Mouse (Mus musculus) embryonic facial prominence, embryonic 12.5 days (tissue): ENCODE results near the gene Oxsr1. TPM values are rescaled to one million over a fixed set of nuclear protein-coding genes. Genes with fewer than 3 reads are reported as not detected.
A peak's percentile ranks its signal among the peaks of the same experiment; 100 is the strongest.
"Not testable (repeated sequence)": the region's sequence is repeated elsewhere in the genome, so short reads cannot be mapped to it uniquely, and the experiment has no call there.

ENCODE experiments used
- ATAC-seq: fragments of 200-750 bp; cut with Nextera tagmentation; 2 replicates; pipeline ENCODE4 v1.8.0; 2017; ENCODE audit not compliant: insufficient number of reproducible peaks, insufficient read depth, low FRiP score, low TSS enrichment
- H3K27ac ChIP-seq: fragments of 300-500 bp; sonication (generic); 2 replicates; pipeline ENCODE4 v1.5.1; 2016; ENCODE audit warnings: mild to moderate bottlenecking
- H3K27me3 ChIP-seq: fragments of 300-500 bp; sonication (generic); 2 replicates; pipeline ENCODE4 v1.6.1; 2016; ENCODE audit warnings: mild to moderate bottlenecking, moderate library complexity
- H3K36me3 ChIP-seq: fragments of 300-500 bp; sonication (generic); 2 replicates; pipeline ENCODE4 v1.6.1; 2016; ENCODE audit warnings: mild to moderate bottlenecking
- H3K4me1 ChIP-seq: fragments of 300-500 bp; sonication (generic); 2 replicates; pipeline ENCODE4 v1.6.1; 2016
- H3K4me2 ChIP-seq: fragments of 300-500 bp; sonication (generic); replicated peaks from 2 replicates; pipeline ENCODE4 v1.6.1; 2016; ENCODE audit warnings: mild to moderate bottlenecking, moderate library complexity
- H3K4me3 ChIP-seq: fragments of 300-500 bp; sonication (generic); 2 replicates; pipeline ENCODE4 v1.5.1; 2016; ENCODE audit warnings: mild to moderate bottlenecking
- H3K9ac ChIP-seq: fragments of 300-500 bp; sonication (generic); 2 replicates; pipeline ENCODE4 v1.6.1; 2016; ENCODE audit warnings: mild to moderate bottlenecking, moderate library complexity
- H3K9me3 ChIP-seq: fragments of 300-500 bp; sonication (generic); 2 replicates; pipeline ENCODE4 v1.6.1; 2016; ENCODE audit warnings: mild to moderate bottlenecking, moderate library complexity
- WGBS: fragments of 180-500 bp; shearing (Covaris S2); methylation state at CpG from one replicate; pipeline ENCODE4 v1.1.7; 2016; 5-methylcytosine and 5-hydroxymethylcytosine counted together
- polyA plus RNA-seq: library from polyadenylated mRNA; unstranded; fragments of >200 nt; fragmentation: Nextera tagmentation; extraction: Ambion mirVana; gene quantifications from 2 replicates; pipeline ENCODE4 v1.2.1, GENCODE M21; 2016

Gene Oxsr1
- 17.9 and 18.0 TPM in 2 replicates for polyA plus RNA-seq

GRCm38 (mm10) chr9:119322289-119323259 lies at the start of gene Oxsr1:
Gene Oxsr1 (minus strand): TSS chr9:119322427.
- Histone ChIP-seq H3K27me3 (no peaks in the 10 kb centered on the region), H3K36me3 (no peaks in the 10 kb centered on the region), H3K9me3 (no peaks in the 10 kb centered on the region), H3K4me1 (peaks cover 8% of the 10 kb centered on the region; the same call in 1 of the 2 replicates), H3K4me3 (peak within 1 kb of the TSS; percentile 93), H3K4me2 (peak within 1 kb of the TSS; percentile 84), H3K27ac (peak within 1 kb of the TSS; percentile 84), H3K9ac (peak within 1 kb of the TSS; percentile 83)
- WGBS: under 1% methylated on average over 72 of the region's 76 CpGs
- ATAC-seq: peak; percentile 95

GRCm38 (mm10) chr9:119371251-119371650 lies 49.0 kb upstream of the Oxsr1 start:
- WGBS: 38% methylated on average over 4 of the region's 4 CpGs
- Histone ChIP-seq H3K9ac (no peak overlapping the region), H3K4me3 (no peak overlapping the region), H3K27me3 (no peaks in the 10 kb centered on the region), H3K27ac (no peak overlapping the region), H3K36me3 (peaks cover 6% of the 10 kb centered on the region), H3K9me3 (no peaks in the 10 kb centered on the region), H3K4me2 (no peak overlapping the region), H3K4me1 (peaks cover 3% of the 10 kb centered on the region; the same call in 1 of the 2 replicates)
- no peak for ATAC-seq

- 72% methylated on average over 4 of the region's 4 CpGs for WGBS
- ATAC-seq, H3K27ac ChIP-seq, H3K27me3 ChIP-seq, H3K9ac ChIP-seq, H3K4me1 ChIP-seq, H3K36me3 ChIP-seq, H3K4me3 ChIP-seq, H3K4me2 ChIP-seq, H3K9me3 ChIP-seq: not testable (repeated sequence)
Measured at GRCm38 (mm10) chr9:119370770-119371169, 48.5 kb upstream of the Oxsr1 start.

GRCm38 (mm10) chr9:119368367-119368766 lies 46.1 kb upstream of the Oxsr1 start:
- no peak overlapping the region for H3K4me3 ChIP-seq
- peaks cover 6% of the 10 kb centered on the region for H3K36me3 ChIP-seq
- H3K9me3 ChIP-seq: no peaks in the 10 kb centered on the region
- WGBS: 88% methylated on average over 3 of the region's 3 CpGs
- H3K27me3 ChIP-seq: no peaks in the 10 kb centered on the region
- H3K9ac ChIP-seq: no peak overlapping the region
- peaks cover 5% of the 10 kb centered on the region; the same call in 1 of the 2 replicates for H3K4me1 ChIP-seq
- ATAC-seq: no peak
- no peak overlapping the region for H3K4me2 ChIP-seq
- H3K27ac ChIP-seq: no peak overlapping the region

GRCm38 (mm10) chr9:119365284-119365683 lies 43.1 kb upstream of the Oxsr1 start, which contains the start of gene Slc22a14:
Gene Slc22a14 (minus strand): TSS chr9:119365553.
- peaks cover 6% of the 10 kb centered on the region for H3K36me3 ChIP-seq
- WGBS: 85% methylated on average over 7 of the region's 7 CpGs
- ATAC-seq: no peak

GRCm38 (mm10) chr9:119363229-119363628 lies 41.0 kb upstream of the Oxsr1 start:
- Histone ChIP-seq H3K9me3 (no peaks in the 10 kb centered on the region), H3K27me3 (no peaks in the 10 kb centered on the region), H3K4me1 (peaks cover 9% of the 10 kb centered on the region; the same call in 1 of the 2 replicates), H3K4me3 (no peak overlapping the region), H3K27ac (no peak overlapping the region), H3K36me3 (peaks cover 5% of the 10 kb centered on the region), H3K4me2 (no peak overlapping the region), H3K9ac (no peak overlapping the region)
- WGBS: 72% methylated on average over 12 of the region's 12 CpGs
- ATAC-seq: no peak

More at GRCm38 (mm10) chr9:119365284-119365683, 43.1 kb upstream of the Oxsr1 start, which contains the start of gene Slc22a14:
- no peak within 1 kb of the TSS for H3K9ac ChIP-seq
- no peaks in the 10 kb centered on the region for H3K27me3 ChIP-seq
- H3K4me1 ChIP-seq: peaks cover 9% of the 10 kb centered on the region; the same call in 1 of the 2 replicates
- no peak within 1 kb of the TSS for H3K4me2 ChIP-seq
- H3K9me3 ChIP-seq: no peaks in the 10 kb centered on the region
- no peak within 1 kb of the TSS for H3K4me3 ChIP-seq
- H3K27ac ChIP-seq: no peak within 1 kb of the TSS

GRCm38 (mm10) chr9:119361416-119361815 lies 39.2 kb upstream of the Oxsr1 start:
- Histone ChIP-seq H3K36me3 (no peaks in the 10 kb centered on the region), H3K27ac (no peak overlapping the region), H3K4me3 (no peak overlapping the region), H3K4me2 (no peak overlapping the region), H3K4me1 (peaks cover 9% of the 10 kb centered on the region; the same call in 1 of the 2 replicates), H3K9ac (no peak overlapping the region), H3K9me3 (no peaks in the 10 kb centered on the region), H3K27me3 (no peaks in the 10 kb centered on the region)
- 94% methylated on average over 5 of the region's 5 CpGs for WGBS
- no peak for ATAC-seq

- no peaks in the 10 kb centered on the region for H3K4me1 ChIP-seq
- H3K4me3 ChIP-seq: peak overlapping the region; percentile 62
- 45% methylated on average over 9 of the region's 9 CpGs for WGBS
- no peaks in the 10 kb centered on the region for H3K9me3 ChIP-seq
- peak overlapping the region; percentile 90 for H3K4me2 ChIP-seq
- peak overlapping the region; percentile 79 for H3K9ac ChIP-seq
- no peak overlapping the region for H3K27ac ChIP-seq
- ATAC-seq: no peak
- no peaks in the 10 kb centered on the region for H3K27me3 ChIP-seq
- no peaks in the 10 kb centered on the region for H3K36me3 ChIP-seq
Measured at GRCm38 (mm10) chr9:119358058-119358429, 35.8 kb upstream of the Oxsr1 start.

GRCm38 (mm10) chr9:119357331-119358057 lies 35.3 kb upstream of the Oxsr1 start, which contains the start of gene Xylb:
Gene Xylb (plus strand): TSS chr9:119357381.
- Histone ChIP-seq H3K36me3 (no peaks in the 10 kb centered on the region), H3K9me3 (no peaks in the 10 kb centered on the region)
- WGBS: 3% methylated on average over 64 of the region's 65 CpGs

GRCm38 (mm10) chr9:119355943-119356342 lies 33.7 kb upstream of the Oxsr1 start:
- Histone ChIP-seq H3K4me3 (no peak overlapping the region), H3K4me2 (no peak overlapping the region), H3K9me3 (no peaks in the 10 kb centered on the region), H3K27me3 (no peaks in the 10 kb centered on the region), H3K9ac (no peak overlapping the region), H3K36me3 (peaks cover 8% of the 10 kb centered on the region), H3K27ac (no peak overlapping the region), H3K4me1 (no peaks in the 10 kb centered on the region)
- WGBS: 70% methylated on average over 6 of the region's 6 CpGs
- ATAC-seq: no peak

More at GRCm38 (mm10) chr9:119357331-119358057, 35.3 kb upstream of the Oxsr1 start, which contains the start of gene Xylb:
- ATAC-seq: peak; percentile 79
- Histone ChIP-seq H3K27ac (no peak within 1 kb of the TSS), H3K4me2 (peak within 1 kb of the TSS; percentile 90), H3K9ac (peak within 1 kb of the TSS; percentile 79), H3K27me3 (no peaks in the 10 kb centered on the region), H3K4me1 (no peaks in the 10 kb centered on the region), H3K4me3 (peak within 1 kb of the TSS; percentile 62)

GRCm38 (mm10) chr9:119353926-119354325 lies 31.7 kb upstream of the Oxsr1 start:
- Histone ChIP-seq H3K4me2 (no peak overlapping the region), H3K4me3 (no peak overlapping the region), H3K9me3 (no peaks in the 10 kb centered on the region), H3K27me3 (no peaks in the 10 kb centered on the region), H3K4me1 (no peaks in the 10 kb centered on the region), H3K36me3 (peaks cover 19% of the 10 kb centered on the region), H3K27ac (no peak overlapping the region), H3K9ac (no peak overlapping the region)
- 76% methylated on average over 6 of the region's 6 CpGs for WGBS
- ATAC-seq: no peak
